Mouse (Mus musculus): ENCODE measurements at regions not wholly inside any gene's neighbourhood (a gene's known extent, or its start where the extent isn't known, plus 50 kb on each side); places are given as distances from the start of the nearest gene placed in this dataset.

DNA sequence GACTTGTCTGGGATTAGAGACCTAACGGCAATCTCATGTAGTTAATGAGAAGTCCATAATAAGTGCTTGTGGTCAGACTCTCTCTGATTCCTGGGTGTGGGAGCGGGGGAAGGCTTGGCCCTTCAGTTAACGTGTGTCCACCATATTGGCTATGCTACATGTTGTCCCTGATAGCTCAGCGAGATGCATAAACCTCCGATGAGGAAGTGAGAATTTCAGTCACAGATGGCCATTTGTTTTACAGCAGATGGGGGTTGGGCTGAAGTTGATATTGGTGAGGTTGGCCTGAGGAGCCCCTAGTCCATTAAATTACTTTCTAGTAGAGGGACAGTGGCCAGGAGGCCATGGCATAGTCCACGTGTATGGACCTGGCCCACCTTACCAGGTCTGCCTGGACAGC lies 114.6 kb upstream of the Prok2 start:
- H3K27me3 ChIP-seq (ENCODE audit: control insufficient read depth, insufficient read depth, low read length) = peaks cover 3% of the 10 kb centered on the region; the same call in 1 of the 2 replicates
- no peaks in the 10 kb centered on the region for H3K4me1 ChIP-seq (ENCODE audit: control insufficient read depth, insufficient read depth, low read length)
- H3K4me3 ChIP-seq = no peak overlapping the region
- H3K36me3 ChIP-seq (ENCODE audit: control insufficient read depth, insufficient read depth, low read length) = no peaks in the 10 kb centered on the region
- TF ChIP-seq CTCF (IDR thresholded peaks at IDR 0.05) (no peak), EP300 (IDR thresholded peaks at IDR 0.05; ENCODE audit: insufficient read depth, low read depth, low read length) (no peak), POLR2A (IDR thresholded peaks at IDR 0.05; ENCODE audit: insufficient read depth, low read depth, low read length) (no peak)
- no peak overlapping the region for H3K27ac ChIP-seq
- no peak for DNase-seq
- 88% methylated on average over 6 of the region's 6 CpGs for WGBS
- intact Hi-C loops (cut with DNase I) = no loop called here
- no peak overlapping the region for H3K9ac ChIP-seq (ENCODE audit: low read depth, low read length)
- no peaks in the 10 kb centered on the region for H3K79me2 ChIP-seq (replicated peaks; ENCODE audit: control insufficient read depth, insufficient read depth, low read length)

DNA sequence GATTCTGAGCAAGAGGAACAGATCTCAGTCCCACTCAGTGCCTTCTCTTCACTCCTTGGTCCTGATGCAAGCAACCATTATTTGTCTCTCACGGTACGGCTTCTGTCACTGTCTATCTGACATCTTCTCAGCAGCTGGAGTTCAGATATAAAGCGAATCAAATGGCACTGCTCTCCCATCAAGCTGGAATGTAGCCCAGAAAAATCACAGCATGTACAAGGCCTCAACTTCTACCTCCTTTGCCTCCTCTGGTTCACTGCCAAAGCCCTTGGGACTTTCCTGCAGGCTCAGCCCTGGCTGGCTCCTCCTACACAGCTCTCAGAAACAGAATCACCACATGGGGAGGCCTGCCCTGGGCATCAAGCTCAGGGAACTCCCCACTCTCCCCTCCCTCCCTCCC lies 107.1 kb upstream of the Prok2 start:
- intact Hi-C loops (cut with DNase I) = no loop called here
- Histone ChIP-seq H3K36me3 (ENCODE audit: control insufficient read depth, insufficient read depth, low read length) (no peaks in the 10 kb centered on the region), H3K9ac (ENCODE audit: low read depth, low read length) (no peak overlapping the region), H3K27ac (no peak overlapping the region), H3K4me1 (ENCODE audit: control insufficient read depth, insufficient read depth, low read length) (no peaks in the 10 kb centered on the region), H3K4me3 (no peak overlapping the region), H3K27me3 (ENCODE audit: control insufficient read depth, insufficient read depth, low read length) (no peaks in the 10 kb centered on the region), H3K79me2 (replicated peaks; ENCODE audit: control insufficient read depth, insufficient read depth, low read length) (no peaks in the 10 kb centered on the region)
- DNase-seq = peak in 1 of 2 experiments; percentile 36
- no peak for TF ChIP-seq EP300 (IDR thresholded peaks at IDR 0.05; ENCODE audit: insufficient read depth, low read depth, low read length)
- no peak for TF ChIP-seq POLR2A (IDR thresholded peaks at IDR 0.05; ENCODE audit: insufficient read depth, low read depth, low read length)
- TF ChIP-seq CTCF (IDR thresholded peaks at IDR 0.05) = no peak
- 20% methylated on average over 3 of the region's 3 CpGs for WGBS

DNA sequence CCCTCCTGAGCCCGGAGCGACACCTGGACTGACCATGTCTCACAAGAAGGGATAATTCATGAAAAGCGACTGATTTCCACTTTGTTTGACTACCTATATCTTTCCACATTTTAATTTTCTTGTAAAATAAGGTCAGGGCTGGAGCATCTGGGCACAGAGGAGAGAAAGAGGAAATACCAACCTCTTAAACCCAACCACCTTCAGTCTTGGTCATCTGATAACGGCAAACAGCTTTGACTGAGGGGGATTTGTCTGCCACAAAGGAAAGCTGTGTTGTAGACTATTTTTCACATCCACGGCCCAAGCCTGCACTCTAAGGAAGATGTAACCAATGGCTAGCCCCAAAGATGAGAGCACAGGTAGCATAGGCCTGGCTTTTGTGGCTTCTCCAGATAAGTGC lies 101.4 kb upstream of the Prok2 start:
- H3K4me3 ChIP-seq = no peak overlapping the region
- no peak for DNase-seq
- H3K27me3 ChIP-seq (ENCODE audit: control insufficient read depth, insufficient read depth, low read length) = no peaks in the 10 kb centered on the region
- H3K9ac ChIP-seq (ENCODE audit: low read depth, low read length) = no peak overlapping the region
- intact Hi-C loops (cut with DNase I) = no loop called here
- no peak overlapping the region for H3K27ac ChIP-seq
- no peak for TF ChIP-seq POLR2A (IDR thresholded peaks at IDR 0.05; ENCODE audit: insufficient read depth, low read depth, low read length)
- no peak for TF ChIP-seq EP300 (IDR thresholded peaks at IDR 0.05; ENCODE audit: insufficient read depth, low read depth, low read length)
- no peak for TF ChIP-seq CTCF (IDR thresholded peaks at IDR 0.05)
- WGBS = 92% methylated on average over 5 of the region's 5 CpGs
- no peaks in the 10 kb centered on the region for H3K79me2 ChIP-seq (replicated peaks; ENCODE audit: control insufficient read depth, insufficient read depth, low read length)
- H3K36me3 ChIP-seq (ENCODE audit: control insufficient read depth, insufficient read depth, low read length) = no peaks in the 10 kb centered on the region
- no peaks in the 10 kb centered on the region for H3K4me1 ChIP-seq (ENCODE audit: control insufficient read depth, insufficient read depth, low read length)

DNA sequence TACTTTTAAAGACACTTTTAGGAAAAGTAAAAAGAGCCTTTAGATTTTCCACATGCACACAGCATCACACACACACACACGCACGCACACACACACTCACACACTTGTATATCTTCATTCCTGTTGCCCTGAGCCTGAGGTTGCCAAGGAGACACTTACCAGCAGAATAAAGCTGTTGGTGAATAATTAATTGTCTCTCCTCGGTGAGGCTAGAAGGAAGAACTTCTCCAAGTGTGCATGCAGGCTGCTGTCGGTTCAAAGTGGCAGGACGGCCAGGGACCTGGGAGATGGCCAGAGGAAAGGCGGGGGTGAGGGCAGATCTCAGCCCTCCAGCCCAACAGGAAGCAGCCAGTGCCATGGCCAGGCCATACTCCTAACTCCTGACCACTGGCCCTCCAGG lies 98.6 kb upstream of the Prok2 start:
- Histone ChIP-seq H3K27me3 (ENCODE audit: control insufficient read depth, insufficient read depth, low read length) (no peaks in the 10 kb centered on the region), H3K4me1 (ENCODE audit: control insufficient read depth, insufficient read depth, low read length) (no peaks in the 10 kb centered on the region), H3K36me3 (ENCODE audit: control insufficient read depth, insufficient read depth, low read length) (no peaks in the 10 kb centered on the region), H3K9ac (ENCODE audit: low read depth, low read length) (no peak overlapping the region), H3K4me3 (no peak overlapping the region), H3K79me2 (replicated peaks; ENCODE audit: control insufficient read depth, insufficient read depth, low read length) (no peaks in the 10 kb centered on the region), H3K27ac (no peak overlapping the region)
- TF ChIP-seq CTCF (IDR thresholded peaks at IDR 0.05) = no peak
- no peak for TF ChIP-seq EP300 (IDR thresholded peaks at IDR 0.05; ENCODE audit: insufficient read depth, low read depth, low read length)
- TF ChIP-seq POLR2A (IDR thresholded peaks at IDR 0.05; ENCODE audit: insufficient read depth, low read depth, low read length) = no peak
- no peak for DNase-seq
- intact Hi-C loops (cut with DNase I) = no loop called here
- 72% methylated on average over 6 of the region's 6 CpGs for WGBS

DNA sequence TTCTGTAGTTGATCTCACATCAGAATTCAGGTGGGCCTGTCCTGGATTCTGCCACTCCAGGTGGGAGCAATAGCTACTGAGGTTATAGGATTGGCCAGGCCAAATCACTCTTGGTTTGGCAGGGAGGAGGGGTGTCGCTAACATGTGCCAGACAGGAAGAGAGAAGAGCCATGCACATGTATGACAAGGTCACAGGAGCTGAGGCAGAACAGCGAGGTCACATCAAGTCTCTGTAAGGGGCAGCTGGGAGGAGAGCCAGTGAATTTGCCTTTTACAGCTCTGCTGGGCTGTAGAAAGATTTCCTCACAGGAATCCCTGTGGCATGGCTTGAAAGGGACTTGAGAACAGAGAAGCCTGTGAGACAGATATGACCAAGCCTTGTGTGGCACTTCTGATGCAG lies 96.3 kb upstream of the Prok2 start:
- Histone ChIP-seq H3K36me3 (ENCODE audit: control insufficient read depth, insufficient read depth, low read length) (no peaks in the 10 kb centered on the region), H3K9ac (ENCODE audit: low read depth, low read length) (no peak overlapping the region), H3K27ac (no peak overlapping the region), H3K4me3 (no peak overlapping the region), H3K79me2 (replicated peaks; ENCODE audit: control insufficient read depth, insufficient read depth, low read length) (no peaks in the 10 kb centered on the region), H3K4me1 (ENCODE audit: control insufficient read depth, insufficient read depth, low read length) (no peaks in the 10 kb centered on the region), H3K27me3 (ENCODE audit: control insufficient read depth, insufficient read depth, low read length) (no peaks in the 10 kb centered on the region)
- intact Hi-C loops (cut with DNase I) = no loop called here
- no peak for TF ChIP-seq EP300 (IDR thresholded peaks at IDR 0.05; ENCODE audit: insufficient read depth, low read depth, low read length)
- no peak for TF ChIP-seq POLR2A (IDR thresholded peaks at IDR 0.05; ENCODE audit: insufficient read depth, low read depth, low read length)
- no peak for TF ChIP-seq CTCF (IDR thresholded peaks at IDR 0.05)
- WGBS = 54% methylated on average over 2 of the region's 2 CpGs
- DNase-seq = no peak

DNA sequence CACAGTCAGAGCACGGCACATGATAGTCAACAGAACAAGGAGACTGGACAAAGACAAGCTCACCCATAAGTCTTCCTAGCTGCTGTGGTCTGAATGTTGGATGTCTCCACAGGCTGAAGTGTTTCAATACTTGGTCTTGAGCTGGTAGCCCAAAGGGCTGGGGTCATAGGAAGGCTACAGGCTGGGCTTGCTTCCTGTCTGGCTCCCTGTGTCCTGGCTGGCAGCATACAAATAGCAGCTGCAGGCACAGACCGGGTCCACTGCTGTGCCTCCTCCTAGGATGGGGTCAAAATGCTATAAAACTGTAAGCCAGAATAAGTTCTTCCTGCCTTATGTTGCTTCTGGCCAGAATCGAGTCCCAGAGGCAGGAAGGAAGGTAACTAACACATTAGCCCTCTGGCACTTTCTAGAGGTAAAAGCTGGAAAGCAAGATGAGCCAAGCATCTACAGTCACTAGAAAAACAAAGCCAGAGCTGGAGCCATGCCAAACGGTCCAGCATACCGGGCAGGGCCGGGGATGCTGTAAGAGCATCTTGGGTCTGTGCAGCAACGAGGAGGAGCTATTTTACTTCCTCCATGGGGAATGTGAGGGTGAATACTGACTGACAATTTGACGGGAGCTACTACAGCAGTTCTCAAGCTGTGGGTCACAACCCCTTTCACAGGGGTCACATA lies 93.2 kb upstream of the Prok2 start:
- no peaks in the 10 kb centered on the region for H3K4me1 ChIP-seq (ENCODE audit: control insufficient read depth, insufficient read depth, low read length)
- H3K4me3 ChIP-seq = no peak overlapping the region
- WGBS = 34% methylated on average over 8 of the region's 8 CpGs
- H3K79me2 ChIP-seq (replicated peaks; ENCODE audit: control insufficient read depth, insufficient read depth, low read length) = no peaks in the 10 kb centered on the region
- no peak for TF ChIP-seq CTCF (IDR thresholded peaks at IDR 0.05)
- TF ChIP-seq POLR2A (IDR thresholded peaks at IDR 0.05; ENCODE audit: insufficient read depth, low read depth, low read length) = no peak
- no peak for TF ChIP-seq EP300 (IDR thresholded peaks at IDR 0.05; ENCODE audit: insufficient read depth, low read depth, low read length)
- intact Hi-C loops (cut with DNase I) = no loop called here
- no peaks in the 10 kb centered on the region for H3K36me3 ChIP-seq (ENCODE audit: control insufficient read depth, insufficient read depth, low read length)
- H3K27ac ChIP-seq = no peak overlapping the region
- no peaks in the 10 kb centered on the region for H3K27me3 ChIP-seq (ENCODE audit: control insufficient read depth, insufficient read depth, low read length)
- H3K9ac ChIP-seq (ENCODE audit: low read depth, low read length) = no peak overlapping the region
- DNase-seq = no peak
